In genomic region chr17:56592553-56592952, GRCm38 (mm10) we compare ENCODE assay signal across 29 mouse cellular contexts.
"Had no signal": no experiment of that assay in that cellular context is flagged by ENCODE, and none has a peak within 500 bp of the region (broad histone marks: within the 10 kb centered on the region; RNA-seq: fewer than 3 reads in every experiment).

No protein-coding gene starts in this region.

- H3K27me3 ChIP-seq: embryonic facial prominence, embryonic 12.5 days; embryonic facial prominence, embryonic 13.5 days; embryonic facial prominence, embryonic 15.5 days; forebrain, embryonic 12.5 days; forebrain, embryonic 13.5 days; forebrain, embryonic 15.5 days had no signal

- H3K4me2 ChIP-seq: embryonic facial prominence, embryonic 12.5 days; embryonic facial prominence, embryonic 13.5 days; embryonic facial prominence, embryonic 15.5 days; forebrain, embryonic 12.5 days; forebrain, embryonic 13.5 days; forebrain, embryonic 15.5 days had no signal

- ATAC-seq: forebrain, embryonic 13.5 days; forebrain, embryonic 14.5 days; forebrain, embryonic 15.5 days; forebrain, embryonic 16.5 days; forebrain, postnatal 0 days had no signal

- H3K27ac ChIP-seq: embryonic facial prominence, embryonic 10.5 days; embryonic facial prominence, embryonic 12.5 days; embryonic facial prominence, embryonic 13.5 days; forebrain, embryonic 10.5 days; forebrain, embryonic 12.5 days; forebrain, embryonic 13.5 days; forebrain, embryonic 15.5 days; heart, adult 2 months had no signal

- H3K9me3 ChIP-seq: embryonic facial prominence, embryonic 10.5 days; embryonic facial prominence, embryonic 12.5 days; embryonic facial prominence, embryonic 13.5 days; embryonic facial prominence, embryonic 15.5 days; forebrain, embryonic 10.5 days; forebrain, embryonic 12.5 days; forebrain, embryonic 13.5 days; forebrain, embryonic 15.5 days had no signal

- DNase-seq: cerebellum, adult 18-20 months; cerebellum, adult 2 months; cerebellum, adult 8-10 months; cerebellum, adult 9-10 months; cerebellum, adult 9-11 months; cerebellum, postnatal 10 days; cerebellum, postnatal 14 days; cerebellum, postnatal 25 days; cerebellum, postnatal 36 days; embryo, embryonic 11 days; forebrain, postnatal 0 days; gastrocnemius, postnatal 10 days; gastrocnemius, postnatal 14 days; gastrocnemius, postnatal 25 days; gastrocnemius, postnatal 36 days; heart, adult 11 months; heart, adult 18-20 months; heart, adult 2 months had no signal

- H3K9ac ChIP-seq: embryonic facial prominence, embryonic 12.5 days; embryonic facial prominence, embryonic 13.5 days; embryonic facial prominence, embryonic 15.5 days; forebrain, embryonic 12.5 days; forebrain, embryonic 13.5 days; forebrain, embryonic 15.5 days; forebrain, postnatal 0 days had no signal

- H3K4me3 ChIP-seq: embryonic facial prominence, embryonic 10.5 days; embryonic facial prominence, embryonic 12.5 days; embryonic facial prominence, embryonic 13.5 days; embryonic facial prominence, embryonic 15.5 days; erythroblast, embryonic 14.5 days; forebrain, embryonic 10.5 days; forebrain, embryonic 12.5 days; forebrain, embryonic 13.5 days; forebrain, embryonic 15.5 days; heart, adult 2 months had no signal
